Mouse (Mus musculus): ENCODE data around the gene Rbm18. TPM values are rescaled to one million over a fixed set of nuclear protein-coding genes. Genes with fewer than 3 reads are reported as not detected.

The Rbm18 gene
- polyA plus RNA-seq, 1 experiment from 2014 or later: 164 TPM

GRCm38 (mm10) chr2:36103555-36104367, 32.8 kb downstream of the Rbm18 start:
- peak; percentile 29; the same call in 1 of the 2 replicates for ATAC-seq (replicated peaks)
- peak overlapping the region; percentile 52 for H3K4me2 ChIP-seq (replicated peaks)
- peaks cover 33% of the 10 kb centered on the region for H3K4me1 ChIP-seq
- no peaks in the 10 kb centered on the region for H3K36me3 ChIP-seq
- no peaks in the 10 kb centered on the region for H3K9me3 ChIP-seq
- H3K27me3 ChIP-seq: peaks cover 87% of the 10 kb centered on the region
- under 1% methylated on average over 38 of the region's 38 CpGs for WGBS
- H3K9ac ChIP-seq (replicated peaks): peak overlapping the region; percentile 52
- peak overlapping the region; percentile 43 for H3K4me3 ChIP-seq
- peak overlapping the region; percentile 90 for H3K27ac ChIP-seq (replicated peaks)

GRCm38 (mm10) chr2:36103069-36103554, 33.5 kb downstream of the Rbm18 start:
- H3K36me3 ChIP-seq: no peaks in the 10 kb centered on the region
- WGBS: 1% methylated on average over 21 of the region's 21 CpGs
- peaks cover 90% of the 10 kb centered on the region for H3K27me3 ChIP-seq
- peak overlapping the region; percentile 35; the same call in 1 of the 2 replicates for H3K9ac ChIP-seq (replicated peaks)
- H3K4me1 ChIP-seq: peaks cover 33% of the 10 kb centered on the region
- H3K4me2 ChIP-seq (replicated peaks): peak overlapping the region; percentile 52
- H3K27ac ChIP-seq (replicated peaks): peak overlapping the region; percentile 90
- no peaks in the 10 kb centered on the region for H3K9me3 ChIP-seq
- H3K4me3 ChIP-seq: peak overlapping the region; percentile 43
- ATAC-seq (replicated peaks): no peak

DNA sequence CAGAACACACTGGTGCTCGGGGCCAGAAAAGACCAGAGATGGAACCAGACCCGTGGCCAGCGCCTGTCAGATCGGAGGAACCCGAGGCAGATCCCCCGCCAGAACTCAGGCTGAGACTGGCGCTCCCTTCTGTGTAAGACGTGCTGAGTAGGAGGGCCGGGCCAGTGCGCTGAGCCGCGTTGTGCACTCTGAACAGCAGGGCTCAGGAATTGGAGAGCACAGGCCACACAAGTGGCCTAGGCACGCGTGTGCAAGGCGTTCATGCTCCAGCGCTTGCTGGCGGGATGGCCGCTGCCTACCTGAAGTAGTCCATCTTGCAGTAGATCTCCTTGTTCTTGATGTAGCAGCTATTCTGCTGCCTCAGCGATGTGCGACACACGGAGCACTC, 34.0 kb downstream of the Rbm18 start:
- H3K4me3 ChIP-seq: peak overlapping the region; percentile 43

DNA sequence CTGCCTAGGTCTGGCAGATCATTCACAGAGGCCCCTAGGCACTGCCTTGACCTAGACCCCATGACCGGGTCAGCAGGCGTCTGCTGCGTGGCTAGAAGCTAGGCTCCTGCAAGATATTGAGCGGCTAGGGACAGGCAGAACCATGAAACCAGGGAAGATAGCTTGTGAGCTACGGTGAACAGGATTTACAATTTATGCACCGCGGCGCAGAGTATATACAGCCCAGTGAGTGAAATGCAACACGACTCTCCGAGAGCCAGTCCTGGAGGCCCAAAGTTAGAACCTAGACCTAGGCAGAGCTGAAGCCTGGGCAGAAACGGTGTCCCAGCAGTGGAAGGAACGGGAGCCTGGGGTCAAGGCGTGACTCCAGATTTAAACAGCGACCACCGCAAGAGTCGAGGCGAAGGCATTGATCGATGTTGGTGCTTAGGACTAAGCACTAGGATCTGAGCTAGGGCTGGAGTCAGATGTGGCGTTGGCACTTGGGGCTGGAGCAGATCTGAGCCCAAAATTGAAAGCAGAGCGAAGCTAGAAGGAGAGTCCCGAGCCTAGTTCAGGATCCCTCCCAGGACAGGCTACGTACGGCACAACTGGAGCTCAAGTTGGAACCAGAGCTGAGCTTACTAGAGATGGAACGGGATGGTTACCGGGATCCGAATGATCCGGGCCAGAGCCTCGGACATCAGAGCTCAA, 34.6 kb downstream of the Rbm18 start:
- Histone ChIP-seq H3K4me2 (replicated peaks) (peak overlapping the region; percentile 52), H3K4me1 (peaks cover 33% of the 10 kb centered on the region), H3K4me3 (peak overlapping the region; percentile 43), H3K27ac (replicated peaks) (peak overlapping the region; percentile 90), H3K9me3 (no peaks in the 10 kb centered on the region), H3K36me3 (no peaks in the 10 kb centered on the region), H3K27me3 (peaks cover 91% of the 10 kb centered on the region), H3K9ac (replicated peaks) (peak overlapping the region; percentile 35)
- no peak for ATAC-seq (replicated peaks)
- 1% methylated on average over 28 of the region's 28 CpGs for WGBS

More for the DNA sequence above, 34.0 kb downstream of the Rbm18 start:
- Histone ChIP-seq H3K9me3 (no peaks in the 10 kb centered on the region), H3K36me3 (no peaks in the 10 kb centered on the region), H3K27ac (replicated peaks) (peak overlapping the region; percentile 90), H3K9ac (replicated peaks) (peak overlapping the region; percentile 35), H3K4me2 (replicated peaks) (peak overlapping the region; percentile 52), H3K27me3 (peaks cover 90% of the 10 kb centered on the region), H3K4me1 (peaks cover 33% of the 10 kb centered on the region)
- ATAC-seq (replicated peaks): no peak
- WGBS: under 1% methylated on average over 21 of the region's 21 CpGs

GRCm38 (mm10) chr2:36099739-36100138, 36.8 kb downstream of the Rbm18 start:
- Histone ChIP-seq H3K9ac (replicated peaks) (0 out of 2 replicates have a peak overlapping the region, but pooled peaks have one; percentile 9), H3K36me3 (no peaks in the 10 kb centered on the region), H3K9me3 (no peaks in the 10 kb centered on the region), H3K4me2 (replicated peaks) (peak overlapping the region; percentile 52), H3K27me3 (peaks cover 94% of the 10 kb centered on the region), H3K4me1 (peaks cover 24% of the 10 kb centered on the region), H3K27ac (replicated peaks) (peak overlapping the region; percentile 38; the same call in 1 of the 2 replicates), H3K4me3 (peak overlapping the region; percentile 43)
- no peak for ATAC-seq (replicated peaks)
- 3% methylated on average over 6 of the region's 6 CpGs for WGBS

- Histone ChIP-seq H3K36me3 (no peaks in the 10 kb centered on the region), H3K9me3 (no peaks in the 10 kb centered on the region), H3K4me3 (peak overlapping the region; percentile 8), H3K27ac (replicated peaks) (peak overlapping the region; percentile 7; the same call in 1 of the 2 replicates), H3K4me1 (peaks cover 15% of the 10 kb centered on the region), H3K27me3 (peaks cover 96% of the 10 kb centered on the region), H3K9ac (replicated peaks) (no peak overlapping the region), H3K4me2 (replicated peaks) (peak overlapping the region; percentile 52)
- WGBS: under 1% methylated on average over 5 of the region's 5 CpGs
- ATAC-seq (replicated peaks): no peak
Measured at GRCm38 (mm10) chr2:36098021-36098420, 38.6 kb downstream of the Rbm18 start.

GRCm38 (mm10) chr2:36097129-36097815, 39.3 kb downstream of the Rbm18 start:
- Histone ChIP-seq H3K9me3 (no peaks in the 10 kb centered on the region), H3K4me1 (peaks cover 11% of the 10 kb centered on the region; the same call in 1 of the 2 replicates), H3K36me3 (no peaks in the 10 kb centered on the region), H3K9ac (replicated peaks) (0 out of 2 replicates have a peak overlapping the region, but pooled peaks have one; percentile 14), H3K4me2 (replicated peaks) (peak overlapping the region; percentile 52), H3K4me3 (peak overlapping the region; percentile 8), H3K27ac (replicated peaks) (0 out of 2 replicates have a peak overlapping the region, but pooled peaks have one; percentile 9), H3K27me3 (peaks cover 97% of the 10 kb centered on the region)
- WGBS: 3% methylated on average over 18 of the region's 18 CpGs
- no peak for ATAC-seq (replicated peaks)

DNA sequence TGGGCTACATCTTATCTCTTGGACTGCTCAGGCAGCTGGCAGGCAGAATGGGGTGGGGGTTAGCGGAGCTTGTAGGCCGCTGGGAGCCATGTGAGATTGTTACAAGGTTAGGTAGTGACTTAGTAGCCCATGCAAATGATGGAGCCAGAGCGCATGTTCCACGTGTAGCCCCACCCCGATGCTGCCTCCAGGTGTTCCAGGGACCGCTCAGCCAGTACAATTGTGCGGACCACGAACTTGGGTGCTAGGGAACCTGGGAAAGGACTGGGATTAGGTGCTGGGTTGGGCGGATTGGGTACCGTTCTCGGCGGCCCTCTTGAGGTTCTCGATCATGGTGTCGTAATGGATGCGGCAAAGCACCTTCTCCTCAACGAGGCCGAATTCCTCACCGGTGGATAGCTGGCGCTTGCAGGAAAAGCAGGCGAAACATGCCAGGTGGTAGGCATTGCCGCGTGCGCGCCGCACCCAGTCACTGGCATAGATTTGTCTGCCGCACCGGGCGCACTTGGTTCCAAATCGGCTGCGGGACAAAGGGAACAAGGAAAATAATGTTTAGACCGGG, 42.6 kb downstream of the Rbm18 start:
- Histone ChIP-seq H3K9ac (replicated peaks) (no peak overlapping the region), H3K9me3 (no peaks in the 10 kb centered on the region), H3K4me2 (replicated peaks) (peak overlapping the region; percentile 32), H3K4me3 (peak overlapping the region; percentile 18; the same call in 1 of the 2 replicates), H3K4me1 (peaks cover 23% of the 10 kb centered on the region), H3K27ac (replicated peaks) (0 out of 2 replicates have a peak overlapping the region, but pooled peaks have one; percentile 17), H3K27me3 (peaks cover 99% of the 10 kb centered on the region), H3K36me3 (no peaks in the 10 kb centered on the region)
- no peak for ATAC-seq (replicated peaks)
- WGBS: 1% methylated on average over 31 of the region's 31 CpGs

DNA sequence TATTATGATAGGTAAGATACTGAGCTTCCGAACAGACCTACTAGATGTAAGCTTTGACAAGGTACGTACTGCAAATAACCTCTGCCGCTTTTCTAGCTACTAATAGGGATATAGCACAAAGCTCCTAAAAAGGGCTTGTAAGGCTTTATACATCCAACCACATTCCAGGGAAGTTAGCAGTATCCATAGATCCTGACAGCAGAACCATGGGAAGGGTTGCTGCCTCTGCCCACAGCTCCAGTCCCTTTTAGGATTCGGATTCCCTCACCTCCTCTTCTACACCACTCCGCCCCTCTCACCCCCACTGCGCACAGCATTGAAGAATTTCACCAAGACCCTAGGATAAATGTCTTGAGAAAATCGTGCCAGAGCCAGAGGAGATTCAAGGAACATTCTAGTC, 43.3 kb downstream of the Rbm18 start:
- Histone ChIP-seq H3K4me3 (no peak overlapping the region), H3K9ac (replicated peaks) (no peak overlapping the region), H3K27ac (replicated peaks) (no peak overlapping the region), H3K4me1 (peaks cover 23% of the 10 kb centered on the region), H3K36me3 (no peaks in the 10 kb centered on the region), H3K27me3 (peaks cover 99% of the 10 kb centered on the region), H3K4me2 (replicated peaks) (peak overlapping the region; percentile 32), H3K9me3 (no peaks in the 10 kb centered on the region)
- no peak for ATAC-seq (replicated peaks)
- WGBS: 14% methylated on average over 7 of the region's 7 CpGs

DNA sequence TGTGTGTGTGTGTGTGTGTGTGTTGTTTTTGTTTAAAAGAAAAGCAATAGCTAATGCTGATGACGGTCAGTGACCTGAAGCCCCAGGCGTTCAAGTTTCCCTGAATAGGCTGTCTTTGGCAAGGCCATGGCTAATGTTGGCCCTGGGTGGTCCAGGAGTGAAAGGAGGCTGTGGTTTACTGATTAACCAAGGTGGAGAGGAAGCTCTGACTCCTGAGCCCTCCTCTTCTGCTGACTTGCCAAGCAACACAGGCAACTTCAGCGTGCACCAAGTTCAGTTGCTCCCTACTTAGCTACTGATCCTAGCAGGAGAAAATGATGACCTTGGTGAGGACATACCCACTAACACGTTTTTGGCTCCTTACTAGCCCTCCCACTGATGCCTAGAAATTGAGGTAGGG, 43.8 kb downstream of the Rbm18 start:
- peaks cover 23% of the 10 kb centered on the region for H3K4me1 ChIP-seq
- no peak overlapping the region for H3K4me3 ChIP-seq
- H3K9me3 ChIP-seq: no peaks in the 10 kb centered on the region
- H3K4me2 ChIP-seq (replicated peaks): peak overlapping the region; percentile 32; the same call in 1 of the 2 replicates
- WGBS: 2% methylated on average over 4 of the region's 4 CpGs
- H3K27ac ChIP-seq (replicated peaks): no peak overlapping the region
- H3K9ac ChIP-seq (replicated peaks): no peak overlapping the region
- H3K36me3 ChIP-seq: no peaks in the 10 kb centered on the region
- H3K27me3 ChIP-seq: peaks cover 98% of the 10 kb centered on the region
- no peak for ATAC-seq (replicated peaks)
